Mouse (Mus musculus) kidney, adult 2 months (tissue): ENCODE measurements around the gene Polr2c.

Experiments used
- CTCF ChIP-seq: fragments of 200-500 bp; conservative IDR thresholded peaks from 2 replicates; pipeline ENCODE4 v1.5.1; 2011; ENCODE audit warnings: low read depth, mild to moderate bottlenecking, control low read depth, low read length, moderate library complexity, mixed read lengths; ENCODE audit not compliant: insufficient read depth, insufficient read length
- POLR2A ChIP-seq: fragments of 200-500 bp; IDR thresholded peaks from one replicate; pipeline ENCODE4 v1.6.1; 2011; ENCODE audit warnings: low read depth, low read length, control low read depth

DNA sequence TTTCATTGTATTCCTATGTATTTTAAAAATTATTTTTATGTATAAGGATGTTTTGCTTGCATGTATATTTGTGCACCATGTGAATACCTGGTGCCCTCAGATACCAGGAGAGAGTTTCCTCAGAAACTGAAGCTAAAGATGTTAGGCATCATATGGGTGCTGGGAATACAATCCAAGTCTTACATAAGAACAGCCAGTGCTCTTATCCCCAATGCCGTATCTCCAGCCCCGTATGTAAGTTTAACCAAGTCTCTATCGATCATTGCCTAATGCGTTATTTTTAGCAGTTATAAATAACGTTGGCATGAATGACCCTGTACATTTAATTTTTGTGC is 272 bp upstream of the Polr2c start:
- TF ChIP-seq CTCF, result no peak
- no peak for TF ChIP-seq POLR2A
